Mouse (Mus musculus) stomach, embryonic 14.5 days (tissue): Measurements from ENCODE around the gene Msrb3. TPM values are rescaled to one million over a fixed set of nuclear protein-coding genes. Genes with fewer than 3 reads are reported as not detected.

ENCODE experiments used
- ATAC-seq: fragments of 200-750 bp; cut with Nextera tagmentation; 2 replicates; pipeline ENCODE4 v1.8.0; 2017; ENCODE audit warnings: low read depth, moderate TSS enrichment; ENCODE audit not compliant: insufficient number of reproducible peaks, insufficient read depth, low FRiP score
- H3K27ac ChIP-seq: fragments of 300-500 bp; sonication (generic); 2 replicates; pipeline ENCODE4 v1.5.1; 2014; ENCODE audit warnings: mild to moderate bottlenecking, low read length, moderate library complexity, mixed read lengths
- H3K27me3 ChIP-seq: fragments of 300-500 bp; sonication (generic); 2 replicates; pipeline ENCODE4 v1.6.1; 2014; ENCODE audit warnings: low read length, control low read depth, mixed read lengths; ENCODE audit not compliant: control insufficient read depth, insufficient read depth
- H3K36me3 ChIP-seq: fragments of 300-500 bp; sonication (generic); 2 replicates; pipeline ENCODE4 v1.6.1; 2014; ENCODE audit warnings: mild to moderate bottlenecking, control low read depth, low read length, moderate library complexity, mixed read lengths; ENCODE audit not compliant: control insufficient read depth, insufficient read depth
- H3K4me1 ChIP-seq: fragments of 300-500 bp; sonication (generic); 2 replicates; pipeline ENCODE4 v1.6.1; 2014; ENCODE audit warnings: low read length, control low read depth, mixed read lengths; ENCODE audit not compliant: control insufficient read depth, insufficient read depth
- H3K4me2 ChIP-seq: fragments of 300-500 bp; sonication (generic); replicated peaks from 2 replicates; pipeline ENCODE4 v1.6.1; 2014; ENCODE audit warnings: low read depth, low read length, control low read depth
- H3K4me3 ChIP-seq: fragments of 300-500 bp; sonication (generic); 2 replicates; pipeline ENCODE4 v1.5.1; 2014; ENCODE audit warnings: low read depth, low read length, control low read depth
- H3K9ac ChIP-seq: fragments of 300-500 bp; sonication (generic); replicated peaks from 2 replicates; pipeline ENCODE4 v1.6.1; 2014; ENCODE audit warnings: low read depth, mild to moderate bottlenecking, control low read depth, low read length, moderate library complexity, mixed read lengths
- H3K9me3 ChIP-seq: fragments of 300-500 bp; sonication (generic); 2 replicates; pipeline ENCODE4 v1.6.1; 2016; ENCODE audit warnings: low read depth, low read length, control low read depth; ENCODE audit not compliant: control insufficient read depth
- WGBS: fragments of 180-500 bp; shearing (Covaris S2); extraction: QIAGEN DNeasy Blood & Tissue Kit; methylation state at CpG from one replicate; pipeline ENCODE4 v1.1.7; 2014; 5-methylcytosine and 5-hydroxymethylcytosine counted together
- polyA plus RNA-seq: library from polyadenylated mRNA; unstranded; fragments of >200 nt; fragmentation: Nextera tagmentation; extraction: Ambion mirVana; gene quantifications from 2 replicates; pipeline ENCODE4 v1.2.1, GENCODE M21; 2014

The Msrb3 gene
- polyA plus RNA-seq, 1 experiment from 2014 or later: 33.3 TPM

GRCm38 (mm10) chr10:120876549-120877270 lies 22.2 kb downstream of the Msrb3 start:
- ATAC-seq: 0 out of 2 replicates have a peak, but pooled peaks have one; percentile 10
- Histone ChIP-seq H3K4me2 (no peak overlapping the region; the same call in none of the 2 replicates), H3K9ac (no peak overlapping the region), H3K27me3 (no peaks in the 10 kb centered on the region), H3K27ac (peak overlapping the region; percentile 48; the same call in 1 of the 2 replicates), H3K9me3 (no peaks in the 10 kb centered on the region), H3K36me3 (no peaks in the 10 kb centered on the region), H3K4me1 (peaks cover 28% of the 10 kb centered on the region), H3K4me3 (no peak overlapping the region)
- 54% methylated on average over 20 of the region's 20 CpGs for WGBS

GRCm38 (mm10) chr10:120875672-120876463 lies 23.0 kb downstream of the Msrb3 start:
- H3K4me2 ChIP-seq: peak overlapping the region; percentile 28
- ATAC-seq: peak; percentile 73
- H3K9me3 ChIP-seq: no peaks in the 10 kb centered on the region
- WGBS: 15% methylated on average over 26 of the region's 26 CpGs
- H3K36me3 ChIP-seq: no peaks in the 10 kb centered on the region; the same call in 1 of the 2 replicates
- 0 out of 2 replicates have a peak overlapping the region, but pooled peaks have one; percentile 8 for H3K4me3 ChIP-seq
- no peaks in the 10 kb centered on the region for H3K27me3 ChIP-seq
- H3K27ac ChIP-seq: peak overlapping the region; percentile 39; the same call in 1 of the 2 replicates
- peaks cover 30% of the 10 kb centered on the region for H3K4me1 ChIP-seq
- H3K9ac ChIP-seq: no peak overlapping the region

GRCm38 (mm10) chr10:120874261-120874660 lies 24.6 kb downstream of the Msrb3 start:
- no peak overlapping the region for H3K9ac ChIP-seq
- H3K36me3 ChIP-seq: no peaks in the 10 kb centered on the region; the same call in 1 of the 2 replicates
- no peaks in the 10 kb centered on the region for H3K27me3 ChIP-seq
- 70% methylated on average over 12 of the region's 12 CpGs for WGBS
- no peaks in the 10 kb centered on the region for H3K9me3 ChIP-seq
- no peak overlapping the region for H3K4me3 ChIP-seq
- H3K27ac ChIP-seq: no peak overlapping the region
- no peak for ATAC-seq
- H3K4me1 ChIP-seq: peaks cover 32% of the 10 kb centered on the region
- H3K4me2 ChIP-seq: no peak overlapping the region

GRCm38 (mm10) chr10:120873646-120874201 lies 25.2 kb downstream of the Msrb3 start:
- Histone ChIP-seq H3K4me2 (no peak overlapping the region; the same call in 1 of the 2 replicates), H3K4me1 (peaks cover 32% of the 10 kb centered on the region), H3K27ac (peak overlapping the region; percentile 21; the same call in 1 of the 2 replicates), H3K36me3 (no peaks in the 10 kb centered on the region; the same call in 1 of the 2 replicates), H3K27me3 (no peaks in the 10 kb centered on the region), H3K4me3 (no peak overlapping the region), H3K9me3 (no peaks in the 10 kb centered on the region), H3K9ac (no peak overlapping the region)
- ATAC-seq: no peak
- WGBS: 44% methylated on average over 8 of the region's 8 CpGs

- Histone ChIP-seq H3K4me3 (peak overlapping the region; percentile 0; the same call in 1 of the 2 replicates), H3K4me2 (peak overlapping the region; percentile 50), H3K9me3 (no peaks in the 10 kb centered on the region), H3K36me3 (no peaks in the 10 kb centered on the region; the same call in 1 of the 2 replicates), H3K9ac (0 out of 2 replicates have a peak overlapping the region, but pooled peaks have one; percentile 10), H3K27ac (peak overlapping the region; percentile 56), H3K27me3 (no peaks in the 10 kb centered on the region), H3K4me1 (peaks cover 32% of the 10 kb centered on the region)
- ATAC-seq: peak; percentile 66; the same call in 1 of the 2 replicates
- WGBS: 5% methylated on average over 13 of the region's 13 CpGs
Measured at GRCm38 (mm10) chr10:120872483-120872862, 26.4 kb downstream of the Msrb3 start.

GRCm38 (mm10) chr10:120871630-120872482 lies 27.0 kb downstream of the Msrb3 start:
- no peak for ATAC-seq
- 23% methylated on average over 22 of the region's 22 CpGs for WGBS
- no peak overlapping the region for H3K9ac ChIP-seq

GRCm38 (mm10) chr10:120871096-120871495 lies 27.8 kb downstream of the Msrb3 start:
- H3K27ac ChIP-seq: no peak overlapping the region
- H3K4me3 ChIP-seq: no peak overlapping the region
- no peaks in the 10 kb centered on the region for H3K9me3 ChIP-seq
- H3K36me3 ChIP-seq: no peaks in the 10 kb centered on the region; the same call in 1 of the 2 replicates
- no peak overlapping the region for H3K9ac ChIP-seq
- no peak for ATAC-seq
- WGBS: 73% methylated on average over 14 of the region's 14 CpGs
- H3K4me2 ChIP-seq: no peak overlapping the region
- H3K4me1 ChIP-seq: peaks cover 32% of the 10 kb centered on the region
- H3K27me3 ChIP-seq: no peaks in the 10 kb centered on the region

More at GRCm38 (mm10) chr10:120871630-120872482, 27.0 kb downstream of the Msrb3 start:
- Histone ChIP-seq H3K4me1 (peaks cover 32% of the 10 kb centered on the region), H3K27ac (peak overlapping the region; percentile 56; the same call in 1 of the 2 replicates), H3K36me3 (no peaks in the 10 kb centered on the region; the same call in 1 of the 2 replicates), H3K4me2 (peak overlapping the region; percentile 50), H3K9me3 (no peaks in the 10 kb centered on the region), H3K4me3 (peak overlapping the region; percentile 0; the same call in 1 of the 2 replicates), H3K27me3 (no peaks in the 10 kb centered on the region)
